Mouse (Mus musculus): ENCODE data around the gene Gm5148. TPM values are rescaled to one million over a fixed set of nuclear protein-coding genes. Genes with fewer than 3 reads are reported as not detected.

The Gm5148 gene
- not detected in 2 replicates for total RNA-seq (2014; rRNA removed; ENCODE audit: low replicate concordance)
- polyA plus RNA-seq (2015; fragmentation: Nextera tagmentation; extraction: Ambion mirVana) = 1.8 and 2.0 TPM in 2 replicates

DNA sequence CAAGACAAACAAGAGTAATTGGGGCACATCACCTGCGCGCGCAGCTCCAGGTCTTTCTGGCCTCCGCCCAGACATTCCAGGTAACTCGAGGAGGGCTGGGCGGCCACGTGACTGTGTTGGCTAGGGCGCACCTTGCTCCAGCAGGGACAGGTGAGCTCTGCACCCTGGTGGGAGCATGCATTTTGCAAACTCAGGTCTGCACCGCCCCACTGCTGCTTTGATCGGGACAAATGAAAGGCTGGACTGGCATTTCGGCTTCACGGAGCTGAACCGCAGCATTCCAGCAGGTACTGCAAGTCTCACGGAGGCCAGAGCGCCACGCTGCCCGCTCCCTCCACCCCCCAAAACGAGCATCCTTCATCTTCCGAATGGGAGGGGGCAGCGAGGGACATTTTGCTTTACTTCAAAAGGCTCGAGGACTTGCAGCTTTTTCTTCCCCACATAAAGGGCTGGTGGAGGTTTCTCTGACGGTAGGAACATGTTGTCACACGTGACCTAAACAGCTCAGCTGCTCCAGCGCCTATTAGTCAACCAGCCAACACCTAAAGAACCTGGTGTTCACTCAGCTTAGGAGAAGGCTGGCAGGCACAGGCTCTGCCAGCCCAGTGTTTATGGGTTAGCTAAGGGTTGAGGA lies at the start of gene Gm5148:
TSS of gene Gm5148 (minus strand) at position 320 of the 634 bp plus-strand sequence.
- Histone ChIP-seq H3K4me3 (ENCODE audit: low read depth, low read length) (peak within 1 kb of the TSS; percentile 40), H3K36me3 (replicated peaks; ENCODE audit: control insufficient read depth, insufficient read depth, low read length) (no peaks in the 10 kb centered on the region), H3K9ac (replicated peaks; ENCODE audit: low read depth, low read length) (0 out of 2 replicates have a peak within 1 kb of the TSS, but pooled peaks have one; percentile 15), H3K27ac (ENCODE audit: low read depth) (no peak within 1 kb of the TSS), H3K9me3 (replicated peaks; ENCODE audit: control insufficient read depth, low read length) (no peaks in the 10 kb centered on the region), H3K4me2 (ENCODE audit: low read depth, low read length) (peak within 1 kb of the TSS; percentile 68), H3K27me3 (ENCODE audit: control insufficient read depth, insufficient read depth, low read length) (no peaks in the 10 kb centered on the region), H3K4me1 (ENCODE audit: control insufficient read depth, insufficient read depth) (peaks cover 15% of the 10 kb centered on the region)
- WGBS = 7% methylated on average over 24 of the region's 24 CpGs
- no peak for DNase-seq (ENCODE audit: low spot score)
- ATAC-seq (ENCODE audit: insufficient read depth, low read depth) = peak; percentile 41; the same call in 1 of the 2 replicates
- no peak for TF ChIP-seq EP300 (IDR thresholded peaks at IDR 0.05; ENCODE audit: low read depth)
- no peak for TF ChIP-seq CTCF (IDR thresholded peaks at IDR 0.05; ENCODE audit: low read depth)

DNA sequence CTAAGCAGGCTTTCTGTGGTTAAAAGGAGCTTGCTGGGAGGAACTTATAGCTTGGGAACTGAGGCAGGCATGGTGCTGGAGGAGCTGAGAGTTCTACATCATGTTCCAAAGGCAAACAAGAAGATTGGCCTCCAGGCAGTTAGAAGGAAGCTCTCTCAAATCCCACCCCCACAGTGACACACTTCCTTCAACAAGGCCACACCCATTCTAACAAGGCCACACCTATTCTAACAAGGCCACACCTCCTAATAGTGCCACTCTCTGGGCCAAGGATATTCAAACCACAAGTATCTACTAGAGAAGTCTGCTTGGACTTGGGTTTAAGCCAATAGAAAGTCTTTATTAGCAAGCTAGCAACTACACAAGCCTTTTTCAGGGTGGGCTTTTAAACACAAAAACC lies 46.7 kb upstream of the Gm5148 start:
- Histone ChIP-seq H3K9ac (replicated peaks; ENCODE audit: low read depth, low read length) (no peak overlapping the region), H3K4me3 (ENCODE audit: low read depth, low read length) (no peak overlapping the region), H3K36me3 (replicated peaks; ENCODE audit: control insufficient read depth, insufficient read depth, low read length) (no peaks in the 10 kb centered on the region), H3K27me3 (ENCODE audit: control insufficient read depth, insufficient read depth, low read length) (no peaks in the 10 kb centered on the region), H3K9me3 (replicated peaks; ENCODE audit: control insufficient read depth, low read length) (no peaks in the 10 kb centered on the region), H3K4me1 (ENCODE audit: control insufficient read depth, insufficient read depth) (peaks cover 24% of the 10 kb centered on the region), H3K27ac (ENCODE audit: low read depth) (no peak overlapping the region), H3K4me2 (ENCODE audit: low read depth, low read length) (no peak overlapping the region)
- ATAC-seq (ENCODE audit: insufficient read depth, low read depth) = no peak
- no peak for DNase-seq (ENCODE audit: low spot score)
- TF ChIP-seq EP300 (IDR thresholded peaks at IDR 0.05; ENCODE audit: low read depth) (no peak), CTCF (IDR thresholded peaks at IDR 0.05; ENCODE audit: low read depth) (no peak)

DNA sequence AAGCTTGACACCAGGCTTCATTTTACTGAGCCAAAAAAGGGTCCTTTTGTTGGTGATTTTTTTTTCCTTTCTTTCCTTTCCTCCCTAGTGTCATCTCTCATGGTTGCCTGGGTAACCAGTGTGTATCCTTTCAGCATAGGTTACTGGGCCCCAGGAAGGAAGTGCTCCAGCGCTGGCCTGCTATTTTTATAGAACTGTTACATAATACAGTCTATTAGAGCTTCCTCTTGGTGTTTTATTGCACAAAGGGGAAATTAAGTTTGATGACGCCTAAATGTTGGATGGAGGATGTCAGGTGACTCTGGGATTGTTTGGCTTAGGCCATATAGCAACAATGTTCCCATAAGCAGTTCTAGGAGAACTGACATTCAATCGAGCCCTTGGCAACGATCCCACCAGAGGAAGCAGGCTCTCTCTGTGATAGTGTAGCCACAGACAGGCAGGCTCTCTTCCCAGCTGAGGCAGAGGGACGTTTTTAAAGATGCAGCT lies 45.0 kb upstream of the Gm5148 start:
- peak; percentile 84 for DNase-seq (ENCODE audit: low spot score)
- H3K4me2 ChIP-seq (ENCODE audit: low read depth, low read length) = peak overlapping the region; percentile 33; the same call in 1 of the 2 replicates
- no peak overlapping the region for H3K9ac ChIP-seq (replicated peaks; ENCODE audit: low read depth, low read length)
- WGBS = 1% methylated on average over 5 of the region's 5 CpGs
- no peak overlapping the region for H3K4me3 ChIP-seq (ENCODE audit: low read depth, low read length)
- H3K27me3 ChIP-seq (ENCODE audit: control insufficient read depth, insufficient read depth, low read length) = no peaks in the 10 kb centered on the region
- no peaks in the 10 kb centered on the region for H3K9me3 ChIP-seq (replicated peaks; ENCODE audit: control insufficient read depth, low read length)
- H3K36me3 ChIP-seq (replicated peaks; ENCODE audit: control insufficient read depth, insufficient read depth, low read length) = no peaks in the 10 kb centered on the region
- TF ChIP-seq EP300 (IDR thresholded peaks at IDR 0.05; ENCODE audit: low read depth) (peak; percentile 71), CTCF (IDR thresholded peaks at IDR 0.05; ENCODE audit: low read depth) (no peak)
- ATAC-seq (ENCODE audit: insufficient read depth, low read depth) = peak; percentile 83
- H3K4me1 ChIP-seq (ENCODE audit: control insufficient read depth, insufficient read depth) = peaks cover 24% of the 10 kb centered on the region
- H3K27ac ChIP-seq (ENCODE audit: low read depth) = peak overlapping the region; percentile 79

DNA sequence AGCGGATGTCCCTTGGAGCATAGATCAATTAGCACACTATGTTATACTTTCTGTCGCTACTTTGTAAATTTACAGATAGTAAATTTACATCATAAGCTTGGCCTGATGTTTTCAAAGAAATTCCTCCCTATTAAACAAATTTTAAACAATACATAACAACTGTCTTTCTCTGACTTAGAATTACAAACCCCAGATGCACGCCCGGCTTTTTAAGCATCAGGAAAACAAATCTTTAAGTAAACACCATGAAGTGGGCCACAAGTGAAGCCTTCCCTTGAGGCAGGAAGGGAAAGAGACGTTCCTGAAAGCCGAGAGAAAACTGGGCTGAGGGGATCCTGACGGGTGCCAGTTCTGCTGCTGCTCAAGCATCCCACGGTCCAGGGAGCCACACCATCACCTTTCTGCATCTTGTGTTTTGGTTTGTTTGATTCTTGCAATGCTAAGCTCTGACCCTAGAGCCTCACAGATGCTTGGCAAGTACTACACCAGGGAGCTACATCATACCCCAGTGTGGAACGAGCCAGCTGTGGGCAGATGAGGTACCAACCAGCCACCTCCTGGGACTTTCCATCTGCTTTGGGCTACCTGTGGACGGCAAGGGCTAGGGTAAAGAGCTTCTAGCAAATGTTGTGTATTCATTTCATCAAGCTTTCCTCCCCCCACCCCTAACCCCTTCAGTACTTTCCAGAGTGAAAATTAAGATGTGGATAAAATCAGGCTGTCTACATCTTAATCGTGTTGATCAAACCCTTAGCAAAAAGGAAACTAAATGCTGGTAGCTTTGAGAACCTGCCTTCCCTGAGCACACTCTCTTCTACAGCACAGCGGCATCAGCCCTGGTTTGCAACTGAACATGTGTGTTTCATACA lies 43.1 kb upstream of the Gm5148 start:
- no peak overlapping the region for H3K4me3 ChIP-seq (ENCODE audit: low read depth, low read length)
- no peak overlapping the region for H3K4me2 ChIP-seq (ENCODE audit: low read depth, low read length)
- WGBS = 68% methylated on average over 12 of the region's 12 CpGs
- ATAC-seq (ENCODE audit: insufficient read depth, low read depth) (no peak), DNase-seq (ENCODE audit: low spot score) (no peak)
- peaks cover 24% of the 10 kb centered on the region for H3K4me1 ChIP-seq (ENCODE audit: control insufficient read depth, insufficient read depth)
- no peak for TF ChIP-seq EP300 (IDR thresholded peaks at IDR 0.05; ENCODE audit: low read depth)
- no peak for TF ChIP-seq CTCF (IDR thresholded peaks at IDR 0.05; ENCODE audit: low read depth)
- no peaks in the 10 kb centered on the region for H3K27me3 ChIP-seq (ENCODE audit: control insufficient read depth, insufficient read depth, low read length)
- no peaks in the 10 kb centered on the region for H3K36me3 ChIP-seq (replicated peaks; ENCODE audit: control insufficient read depth, insufficient read depth, low read length)
- H3K27ac ChIP-seq (ENCODE audit: low read depth) = no peak overlapping the region
- H3K9ac ChIP-seq (replicated peaks; ENCODE audit: low read depth, low read length) = no peak overlapping the region
- no peaks in the 10 kb centered on the region for H3K9me3 ChIP-seq (replicated peaks; ENCODE audit: control insufficient read depth, low read length)

DNA sequence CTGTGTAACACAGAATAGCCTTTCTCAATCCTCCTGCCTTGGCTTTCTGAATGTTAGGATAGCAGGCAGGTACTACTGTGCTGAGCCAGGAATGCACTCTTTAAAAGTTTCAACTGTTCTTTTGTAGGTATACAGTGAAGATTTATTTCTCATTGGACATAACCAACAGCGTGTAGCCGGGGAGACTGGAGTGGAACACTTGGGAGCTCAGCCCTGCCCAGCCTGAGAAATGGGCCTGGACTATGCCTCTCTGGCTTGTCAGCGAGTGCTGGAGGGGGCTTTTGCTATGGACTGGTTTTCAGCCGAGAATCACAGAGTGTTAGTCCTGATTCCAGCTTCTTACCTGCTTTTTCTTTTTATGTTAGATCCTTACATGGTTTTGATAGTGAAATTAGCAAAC lies 42.3 kb upstream of the Gm5148 start:
- no peak for DNase-seq (ENCODE audit: low spot score)
- H3K36me3 ChIP-seq (replicated peaks; ENCODE audit: control insufficient read depth, insufficient read depth, low read length) = no peaks in the 10 kb centered on the region
- no peak for ATAC-seq (ENCODE audit: insufficient read depth, low read depth)
- no peak for TF ChIP-seq EP300 (IDR thresholded peaks at IDR 0.05; ENCODE audit: low read depth)
- no peak for TF ChIP-seq CTCF (IDR thresholded peaks at IDR 0.05; ENCODE audit: low read depth)
- H3K9me3 ChIP-seq (replicated peaks; ENCODE audit: control insufficient read depth, low read length) = no peaks in the 10 kb centered on the region
- 55% methylated on average over 4 of the region's 4 CpGs for WGBS
- H3K4me2 ChIP-seq (ENCODE audit: low read depth, low read length) = no peak overlapping the region
- H3K27me3 ChIP-seq (ENCODE audit: control insufficient read depth, insufficient read depth, low read length) = no peaks in the 10 kb centered on the region
- no peak overlapping the region for H3K4me3 ChIP-seq (ENCODE audit: low read depth, low read length)
- peaks cover 24% of the 10 kb centered on the region for H3K4me1 ChIP-seq (ENCODE audit: control insufficient read depth, insufficient read depth)
- H3K9ac ChIP-seq (replicated peaks; ENCODE audit: low read depth, low read length) = no peak overlapping the region
- H3K27ac ChIP-seq (ENCODE audit: low read depth) = no peak overlapping the region
